Mouse (Mus musculus) lung, embryonic 16.5 days (tissue): ENCODE results near the gene Trim60. TPM values are rescaled to one million over a fixed set of nuclear protein-coding genes. Genes with fewer than 3 reads are reported as not detected.

Experiments used
- ATAC-seq: fragments of 200-750 bp; cut with Nextera tagmentation; 2 replicates; pipeline ENCODE4 v1.8.0; 2017; ENCODE audit warnings: low read depth, mild to moderate bottlenecking, moderate library complexity
- H3K27ac ChIP-seq: fragments of 300-500 bp; sonication (generic); 2 replicates; pipeline ENCODE4 v1.5.1; 2014; ENCODE audit warnings: mild to moderate bottlenecking, control low read depth, low read length
- H3K27me3 ChIP-seq: fragments of 300-500 bp; sonication (generic); 2 replicates; pipeline ENCODE4 v1.6.1; 2014; ENCODE audit warnings: low read depth, low read length, mixed read lengths; ENCODE audit not compliant: control insufficient read depth, insufficient read depth
- H3K36me3 ChIP-seq: fragments of 300-500 bp; sonication (generic); 2 replicates; pipeline ENCODE4 v1.6.1; 2014; ENCODE audit warnings: low read length; ENCODE audit not compliant: control insufficient read depth, insufficient read depth
- H3K4me1 ChIP-seq: fragments of 300-500 bp; sonication (generic); replicated peaks from 2 replicates; pipeline ENCODE4 v1.6.1; 2014; ENCODE audit warnings: low read length, mixed read lengths; ENCODE audit not compliant: control insufficient read depth, insufficient read depth
- H3K4me2 ChIP-seq: fragments of 300-500 bp; sonication (generic); 2 replicates; pipeline ENCODE4 v1.6.1; 2014; ENCODE audit warnings: low read depth, low read length, control low read depth
- H3K4me3 ChIP-seq: fragments of 300-500 bp; sonication (generic); 2 replicates; pipeline ENCODE4 v1.5.1; 2014; ENCODE audit warnings: mild to moderate bottlenecking, low read length, control low read depth
- H3K9ac ChIP-seq: fragments of 300-500 bp; sonication (generic); 2 replicates; pipeline ENCODE4 v1.6.1; 2014; ENCODE audit warnings: low read length, control low read depth
- H3K9me3 ChIP-seq: fragments of 300-500 bp; sonication (generic); 2 replicates; pipeline ENCODE4 v1.6.1; 2016; ENCODE audit warnings: low read length; ENCODE audit not compliant: control insufficient read depth
- WGBS: fragments of 180-500 bp; shearing (Covaris S2); extraction: QIAGEN DNeasy Blood & Tissue Kit; methylation state at CpG from one replicate; pipeline ENCODE4 v1.1.7; 2014; 5-methylcytosine and 5-hydroxymethylcytosine counted together
- polyA plus RNA-seq: library from polyadenylated mRNA; unstranded; fragments of >200 nt; fragmentation: Nextera tagmentation; extraction: Ambion mirVana; gene quantifications from 2 replicates; pipeline ENCODE4 v1.2.1, GENCODE M21; 2015

Gene Trim60
- polyA plus RNA-seq, 1 experiment from 2014 or later = not detected

GRCm38 (mm10) chr8:65047801-65048200 is 29.4 kb upstream of the Trim60 start:
- Histone ChIP-seq H3K4me2 (no peak overlapping the region), H3K36me3 (no peaks in the 10 kb centered on the region), H3K4me3 (no peak overlapping the region), H3K27ac (no peak overlapping the region), H3K27me3 (no peaks in the 10 kb centered on the region), H3K9ac (no peak overlapping the region), H3K9me3 (no peaks in the 10 kb centered on the region), H3K4me1 (no peaks in the 10 kb centered on the region)
- no peak for ATAC-seq
- 88% methylated on average over 4 of the region's 4 CpGs for WGBS

GRCm38 (mm10) chr8:65047193-65047592 is 28.8 kb upstream of the Trim60 start:
- no peak overlapping the region for H3K4me3 ChIP-seq
- H3K27me3 ChIP-seq = no peaks in the 10 kb centered on the region
- no peaks in the 10 kb centered on the region for H3K9me3 ChIP-seq
- no peak overlapping the region for H3K4me2 ChIP-seq
- no peaks in the 10 kb centered on the region for H3K36me3 ChIP-seq
- no peak overlapping the region for H3K9ac ChIP-seq
- no peak overlapping the region for H3K27ac ChIP-seq
- no peak for ATAC-seq
- WGBS = 92% methylated on average over 4 of the region's 4 CpGs
- no peaks in the 10 kb centered on the region for H3K4me1 ChIP-seq

GRCm38 (mm10) chr8:65046565-65046964 is 28.2 kb upstream of the Trim60 start:
- Histone ChIP-seq H3K36me3 (no peaks in the 10 kb centered on the region), H3K4me1 (no peaks in the 10 kb centered on the region), H3K9ac (no peak overlapping the region), H3K4me2 (peak overlapping the region; percentile 18; the same call in 1 of the 2 replicates), H3K4me3 (no peak overlapping the region), H3K27me3 (no peaks in the 10 kb centered on the region), H3K9me3 (no peaks in the 10 kb centered on the region), H3K27ac (no peak overlapping the region)
- peak; percentile 72 for ATAC-seq
- 48% methylated on average over 5 of the region's 5 CpGs for WGBS

- no peaks in the 10 kb centered on the region for H3K36me3 ChIP-seq
- H3K27ac ChIP-seq = no peak within 1 kb of the TSS
- no peaks in the 10 kb centered on the region for H3K9me3 ChIP-seq
- peak within 1 kb of the TSS; percentile 27 for H3K4me3 ChIP-seq
- WGBS = under 1% methylated on average over 8 of the region's 8 CpGs
- no peaks in the 10 kb centered on the region for H3K4me1 ChIP-seq
- H3K9ac ChIP-seq = no peak within 1 kb of the TSS
- no peaks in the 10 kb centered on the region for H3K27me3 ChIP-seq
- H3K4me2 ChIP-seq = peak within 1 kb of the TSS; percentile 53
- ATAC-seq = peak; percentile 92
Measured at GRCm38 (mm10) chr8:65037117-65037533, 18.7 kb upstream of the Trim60 start, which contains the start of gene Apela. Gene Apela (minus strand): TSS chr8:65037336.

- Histone ChIP-seq H3K4me2 (no peak overlapping the region), H3K4me1 (no peaks in the 10 kb centered on the region), H3K27me3 (no peaks in the 10 kb centered on the region), H3K4me3 (no peak overlapping the region), H3K9me3 (no peaks in the 10 kb centered on the region), H3K27ac (no peak overlapping the region), H3K36me3 (no peaks in the 10 kb centered on the region), H3K9ac (no peak overlapping the region)
- no peak for ATAC-seq
- 41% methylated on average over 2 of the region's 2 CpGs for WGBS
Measured at GRCm38 (mm10) chr8:65034136-65034535, 15.8 kb upstream of the Trim60 start.

- 71% methylated on average over 13 of the region's 13 CpGs for WGBS
- no peak for ATAC-seq
Measured at GRCm38 (mm10) chr8:65033056-65033455, 14.7 kb upstream of the Trim60 start.

GRCm38 (mm10) chr8:65032107-65032506 is 13.7 kb upstream of the Trim60 start:
- Histone ChIP-seq H3K27me3 (no peaks in the 10 kb centered on the region), H3K36me3 (no peaks in the 10 kb centered on the region), H3K4me1 (no peaks in the 10 kb centered on the region), H3K4me2 (no peak overlapping the region), H3K9me3 (no peaks in the 10 kb centered on the region), H3K4me3 (no peak overlapping the region), H3K9ac (no peak overlapping the region), H3K27ac (no peak overlapping the region)
- no peak for ATAC-seq
- WGBS = 95% methylated on average over 1 of the region's 1 CpGs

More at GRCm38 (mm10) chr8:65033056-65033455, 14.7 kb upstream of the Trim60 start:
- no peaks in the 10 kb centered on the region for H3K36me3 ChIP-seq
- H3K27ac ChIP-seq = no peak overlapping the region
- no peaks in the 10 kb centered on the region for H3K27me3 ChIP-seq
- H3K4me3 ChIP-seq = no peak overlapping the region
- no peak overlapping the region for H3K4me2 ChIP-seq
- no peaks in the 10 kb centered on the region for H3K9me3 ChIP-seq
- H3K4me1 ChIP-seq = no peaks in the 10 kb centered on the region
- no peak overlapping the region for H3K9ac ChIP-seq

GRCm38 (mm10) chr8:65030735-65031485 is 12.5 kb upstream of the Trim60 start:
- Histone ChIP-seq H3K27me3 (no peaks in the 10 kb centered on the region), H3K4me1 (no peaks in the 10 kb centered on the region), H3K9ac (no peak overlapping the region), H3K36me3 (no peaks in the 10 kb centered on the region), H3K4me3 (no peak overlapping the region), H3K4me2 (no peak overlapping the region), H3K27ac (no peak overlapping the region), H3K9me3 (no peaks in the 10 kb centered on the region)
- WGBS = 60% methylated on average over 4 of the region's 4 CpGs
- ATAC-seq = no peak

- Histone ChIP-seq H3K4me3 (no peak overlapping the region), H3K9me3 (no peaks in the 10 kb centered on the region), H3K36me3 (no peaks in the 10 kb centered on the region), H3K9ac (no peak overlapping the region), H3K4me1 (no peaks in the 10 kb centered on the region), H3K27me3 (no peaks in the 10 kb centered on the region), H3K27ac (no peak overlapping the region), H3K4me2 (no peak overlapping the region)
- 75% methylated on average over 4 of the region's 4 CpGs for WGBS
- ATAC-seq = no peak
Measured at GRCm38 (mm10) chr8:65029776-65030175, 11.4 kb upstream of the Trim60 start.
